Mouse (Mus musculus): ENCODE measurements at regions not wholly inside any gene's neighbourhood (a gene's known extent, or its start where the extent isn't known, plus 50 kb on each side); places are given as distances from the start of the nearest gene placed in this dataset.

- no peak for DNase-seq (ENCODE audit: low read depth, low spot score)
These were observed 236.7 kb downstream of the Rplp1 start for GRCm38 (mm10) chr9:61677603-61678002.

GRCm38 (mm10) chr9:61677037-61677436 lies 237.3 kb downstream of the Rplp1 start:
- DNase-seq (ENCODE audit: low read depth, low spot score): no peak

- DNase-seq (ENCODE audit: low read depth, low spot score): no peak
These were observed 239.0 kb downstream of the Rplp1 start for GRCm38 (mm10) chr9:61675366-61675765.

- DNase-seq (ENCODE audit: low read depth, low spot score): no peak
These were observed 240.7 kb downstream of the Rplp1 start for GRCm38 (mm10) chr9:61673575-61674203.

- DNase-seq (ENCODE audit: low read depth, low spot score): no peak
These were observed 243.4 kb downstream of the Rplp1 start for GRCm38 (mm10) chr9:61670986-61671385.

GRCm38 (mm10) chr9:61669729-61670520 lies 244.4 kb downstream of the Rplp1 start:
- DNase-seq (ENCODE audit: low read depth, low spot score): peak; percentile 92

- DNase-seq (ENCODE audit: low read depth, low spot score): no peak
These were observed 245.6 kb downstream of the Rplp1 start for GRCm38 (mm10) chr9:61668723-61669122.

GRCm38 (mm10) chr9:61668157-61668697 lies 246.1 kb downstream of the Rplp1 start:
- DNase-seq (ENCODE audit: low read depth, low spot score): no peak

- no peak for DNase-seq (ENCODE audit: low read depth, low spot score)
These were observed 246.8 kb downstream of the Rplp1 start for GRCm38 (mm10) chr9:61667453-61668074.

GRCm38 (mm10) chr9:61666761-61667332 lies 247.5 kb downstream of the Rplp1 start:
- DNase-seq (ENCODE audit: low read depth, low spot score): no peak

GRCm38 (mm10) chr9:61666118-61666517 lies 248.2 kb downstream of the Rplp1 start:
- DNase-seq (ENCODE audit: low read depth, low spot score): no peak

- no peak for DNase-seq (ENCODE audit: low read depth, low spot score)
These were observed 249.1 kb downstream of the Rplp1 start for GRCm38 (mm10) chr9:61665254-61665653.

GRCm38 (mm10) chr9:61664000-61664622 lies 250.2 kb downstream of the Rplp1 start:
- peak; percentile 79 for DNase-seq (ENCODE audit: low read depth, low spot score)

GRCm38 (mm10) chr9:61662055-61663028 lies 252.0 kb downstream of the Rplp1 start:
- no peak for DNase-seq (ENCODE audit: low read depth, low spot score)

GRCm38 (mm10) chr9:61660191-61660590 lies 254.2 kb downstream of the Rplp1 start:
- DNase-seq (ENCODE audit: low read depth, low spot score): no peak

GRCm38 (mm10) chr9:61657996-61658395 lies 256.3 kb downstream of the Rplp1 start:
- no peak for DNase-seq (ENCODE audit: low read depth, low spot score)

GRCm38 (mm10) chr9:61655433-61655981 lies 258.8 kb downstream of the Rplp1 start:
- DNase-seq (ENCODE audit: low read depth, low spot score): peak; percentile 29

- DNase-seq (ENCODE audit: low read depth, low spot score): no peak
These were observed 268.5 kb downstream of the Rplp1 start for GRCm38 (mm10) chr9:61645661-61646425.

- no peak for DNase-seq (ENCODE audit: low read depth, low spot score)
These were observed 268.6 kb downstream of the Tle3 start for GRCm38 (mm10) chr9:61640739-61641138.
